Mouse (Mus musculus): ENCODE measurements around the gene Clstn2. TPM values are rescaled to one million over a fixed set of nuclear protein-coding genes. Genes with fewer than 3 reads are reported as not detected.

The Clstn2 gene
- polyA plus RNA-seq, 1 experiment from 2014 or later, result 1.3 TPM

DNA sequence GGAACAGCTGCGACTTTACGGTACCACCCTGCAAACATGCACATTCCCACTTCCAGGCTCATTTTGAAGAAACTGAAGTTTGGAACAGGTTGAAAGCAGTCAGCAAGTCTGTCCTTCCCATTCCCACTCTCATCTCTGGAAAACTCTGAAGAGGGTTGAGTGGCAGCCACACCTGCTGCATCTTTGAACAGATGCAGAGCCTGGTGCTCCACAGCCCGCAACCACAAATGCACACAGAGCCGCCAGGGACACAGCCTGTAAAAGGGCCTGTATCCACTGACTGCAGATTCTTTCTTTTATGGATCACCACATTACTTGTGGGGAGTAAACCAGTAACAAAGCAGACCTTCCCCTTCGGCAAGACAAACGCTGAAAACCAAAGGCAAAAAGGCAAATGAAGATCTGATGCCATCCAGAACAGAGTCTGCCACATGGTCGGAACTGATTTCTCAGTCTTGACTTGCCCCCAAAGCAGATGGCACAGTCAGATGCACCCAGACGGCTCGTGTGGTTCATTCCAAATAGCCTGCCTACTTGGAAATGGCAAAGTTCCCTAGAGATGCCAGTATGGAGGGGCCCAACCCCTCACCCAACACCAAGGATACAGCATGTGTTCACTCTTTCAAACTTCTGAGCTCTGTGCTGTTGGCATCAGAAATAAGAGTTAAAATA lies 394.2 kb downstream of the Clstn2 start:
- 81% methylated on average over 9 of the region's 9 CpGs for WGBS
- Histone ChIP-seq H3K9me3 (ENCODE audit: control insufficient read depth, low read length) (no peaks in the 10 kb centered on the region), H3K9ac (ENCODE audit: low read length) (no peak overlapping the region), H3K4me2 (ENCODE audit: low read depth, severe bottlenecking) (no peak overlapping the region), H3K4me3 (ENCODE audit: low read depth, low read length) (no peak overlapping the region), H3K36me3 (ENCODE audit: control insufficient read depth, insufficient read depth, low read length) (no peaks in the 10 kb centered on the region), H3K4me1 (ENCODE audit: control insufficient read depth, insufficient read depth, low read length) (no peaks in the 10 kb centered on the region), H3K27me3 (ENCODE audit: control insufficient read depth, insufficient read depth, low read length) (no peaks in the 10 kb centered on the region), H3K27ac (replicated peaks; ENCODE audit: low read depth, low read length) (no peak overlapping the region)
- no peak for DNase-seq (ENCODE audit: low spot score)
- ATAC-seq (ENCODE audit: insufficient number of reproducible peaks, low FRiP score, low TSS enrichment, low read depth), result no peak

DNA sequence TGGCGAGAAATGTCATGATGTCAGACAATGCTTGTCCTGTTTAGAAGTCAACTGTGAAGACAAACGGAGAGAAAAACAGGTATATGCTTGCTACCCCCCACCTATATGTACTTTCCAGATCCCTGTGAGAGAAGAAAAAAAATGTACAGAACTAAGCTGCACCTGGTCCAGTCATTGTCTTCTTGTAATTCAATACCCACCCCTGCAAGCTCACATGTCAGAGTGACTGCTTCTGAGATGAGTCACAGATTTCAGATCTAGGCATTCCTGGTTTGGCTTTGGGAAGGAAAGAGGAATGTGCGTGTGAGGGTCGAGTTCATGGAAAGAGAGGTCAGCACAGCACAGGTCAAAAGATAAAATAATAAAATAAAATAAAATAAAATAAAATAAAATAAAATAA lies 397.6 kb downstream of the Clstn2 start:
- Histone ChIP-seq H3K4me1 (ENCODE audit: control insufficient read depth, insufficient read depth, low read length) (no peaks in the 10 kb centered on the region), H3K9me3 (ENCODE audit: control insufficient read depth, low read length) (no peaks in the 10 kb centered on the region), H3K27me3 (ENCODE audit: control insufficient read depth, insufficient read depth, low read length) (no peaks in the 10 kb centered on the region), H3K4me2 (ENCODE audit: low read depth, severe bottlenecking) (no peak overlapping the region), H3K27ac (replicated peaks; ENCODE audit: low read depth, low read length) (no peak overlapping the region), H3K4me3 (ENCODE audit: low read depth, low read length) (no peak overlapping the region), H3K9ac (ENCODE audit: low read length) (no peak overlapping the region), H3K36me3 (ENCODE audit: control insufficient read depth, insufficient read depth, low read length) (no peaks in the 10 kb centered on the region)
- 83% methylated on average over 4 of the region's 4 CpGs for WGBS
- no peak for DNase-seq (ENCODE audit: low spot score)
- no peak for ATAC-seq (ENCODE audit: insufficient number of reproducible peaks, low FRiP score, low TSS enrichment, low read depth)

DNA sequence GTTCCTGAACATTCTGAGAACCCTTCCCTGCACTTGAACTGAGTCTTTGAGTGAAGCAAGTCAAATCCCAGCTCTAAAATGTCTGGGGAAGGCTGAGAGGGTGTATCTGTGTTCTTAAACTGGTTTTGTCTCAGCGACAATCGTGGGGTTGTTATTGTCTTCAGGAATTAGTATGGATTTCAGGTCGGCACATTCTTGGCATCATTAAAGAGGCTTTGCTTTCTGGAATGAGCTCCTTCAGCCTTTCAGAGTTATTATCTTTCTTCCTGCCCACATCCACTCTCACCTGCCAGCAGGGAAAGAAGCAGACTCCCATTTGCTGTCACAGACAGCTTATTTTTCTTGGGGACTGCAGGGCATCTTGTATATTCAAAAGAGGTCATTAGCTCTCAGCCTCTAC lies 398.1 kb downstream of the Clstn2 start:
- no peak overlapping the region for H3K4me2 ChIP-seq (ENCODE audit: low read depth, severe bottlenecking)
- no peak overlapping the region for H3K27ac ChIP-seq (replicated peaks; ENCODE audit: low read depth, low read length)
- no peaks in the 10 kb centered on the region for H3K36me3 ChIP-seq (ENCODE audit: control insufficient read depth, insufficient read depth, low read length)

DNA sequence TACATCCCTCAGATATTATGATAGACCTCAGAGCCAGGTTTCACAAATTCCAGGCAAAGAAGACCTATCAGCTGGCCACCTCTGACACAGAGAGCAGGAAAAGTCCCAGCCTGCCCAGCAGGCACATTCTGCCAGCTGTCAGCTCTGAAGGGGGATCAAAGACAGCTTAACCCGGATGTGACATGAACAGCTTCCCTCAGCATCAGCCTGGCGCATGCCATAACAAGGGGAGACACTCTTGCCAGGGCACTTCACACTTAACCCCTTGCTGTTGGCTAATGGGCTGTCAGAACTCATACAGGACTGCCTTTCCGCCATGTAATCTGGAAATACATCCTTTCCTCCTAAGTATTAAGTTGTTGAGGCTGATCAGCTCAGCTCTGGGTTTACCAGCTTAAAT lies 403.8 kb downstream of the Clstn2 start:
- H3K4me3 ChIP-seq (ENCODE audit: low read depth, low read length), result no peak overlapping the region
- H3K27ac ChIP-seq (replicated peaks; ENCODE audit: low read depth, low read length), result no peak overlapping the region
- no peaks in the 10 kb centered on the region for H3K36me3 ChIP-seq (ENCODE audit: control insufficient read depth, insufficient read depth, low read length)
- no peak overlapping the region for H3K9ac ChIP-seq (ENCODE audit: low read length)
- WGBS, result 51% methylated on average over 3 of the region's 3 CpGs
- H3K4me2 ChIP-seq (ENCODE audit: low read depth, severe bottlenecking), result no peak overlapping the region
- no peaks in the 10 kb centered on the region for H3K9me3 ChIP-seq (ENCODE audit: control insufficient read depth, low read length)
- ATAC-seq (ENCODE audit: insufficient number of reproducible peaks, low FRiP score, low TSS enrichment, low read depth), result no peak
- no peaks in the 10 kb centered on the region for H3K4me1 ChIP-seq (ENCODE audit: control insufficient read depth, insufficient read depth, low read length)
- DNase-seq (ENCODE audit: low spot score), result no peak
- no peaks in the 10 kb centered on the region for H3K27me3 ChIP-seq (ENCODE audit: control insufficient read depth, insufficient read depth, low read length)

More for the DNA sequence above, 398.1 kb downstream of the Clstn2 start:
- no peak overlapping the region for H3K4me3 ChIP-seq (ENCODE audit: low read depth, low read length)
- ATAC-seq (ENCODE audit: insufficient number of reproducible peaks, low FRiP score, low TSS enrichment, low read depth), result no peak
- H3K9ac ChIP-seq (ENCODE audit: low read length), result no peak overlapping the region
- H3K4me1 ChIP-seq (ENCODE audit: control insufficient read depth, insufficient read depth, low read length), result no peaks in the 10 kb centered on the region
- no peaks in the 10 kb centered on the region for H3K27me3 ChIP-seq (ENCODE audit: control insufficient read depth, insufficient read depth, low read length)
- no peak for DNase-seq (ENCODE audit: low spot score)
- no peaks in the 10 kb centered on the region for H3K9me3 ChIP-seq (ENCODE audit: control insufficient read depth, low read length)
- WGBS, result 82% methylated on average over 3 of the region's 3 CpGs

DNA sequence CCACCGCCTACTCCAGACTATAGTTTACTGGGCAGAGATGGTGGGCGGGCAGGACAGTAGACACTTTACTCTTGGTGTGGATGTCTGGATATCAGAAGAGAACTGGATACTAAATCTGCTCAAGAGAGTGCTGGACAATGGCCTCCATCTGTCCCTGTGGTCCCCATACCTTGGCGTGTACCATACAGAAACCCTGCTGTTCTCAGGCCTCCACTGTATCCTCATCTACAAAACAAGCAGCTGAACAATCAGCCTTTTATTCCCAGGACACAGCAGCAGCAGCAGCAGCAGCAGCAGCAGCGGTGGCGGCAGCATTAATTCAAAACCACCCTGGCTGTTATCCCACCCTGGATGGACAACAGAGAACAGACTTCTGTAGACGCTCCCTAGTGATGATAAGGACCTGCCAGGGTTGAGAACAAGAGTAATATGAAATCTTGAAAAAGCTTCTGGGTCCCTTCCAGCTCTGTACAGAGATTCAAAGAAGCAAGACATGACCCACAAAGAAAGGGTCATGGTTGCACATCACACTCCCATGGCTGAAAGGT lies 404.5 kb downstream of the Clstn2 start:
- Histone ChIP-seq H3K4me1 (ENCODE audit: control insufficient read depth, insufficient read depth, low read length) (no peaks in the 10 kb centered on the region), H3K27ac (replicated peaks; ENCODE audit: low read depth, low read length) (no peak overlapping the region), H3K9me3 (ENCODE audit: control insufficient read depth, low read length) (no peaks in the 10 kb centered on the region), H3K27me3 (ENCODE audit: control insufficient read depth, insufficient read depth, low read length) (no peaks in the 10 kb centered on the region), H3K4me2 (ENCODE audit: low read depth, severe bottlenecking) (no peak overlapping the region), H3K36me3 (ENCODE audit: control insufficient read depth, insufficient read depth, low read length) (no peaks in the 10 kb centered on the region), H3K4me3 (ENCODE audit: low read depth, low read length) (no peak overlapping the region), H3K9ac (ENCODE audit: low read length) (no peak overlapping the region)
- ATAC-seq (ENCODE audit: insufficient number of reproducible peaks, low FRiP score, low TSS enrichment, low read depth) (no peak), DNase-seq (ENCODE audit: low spot score) (no peak)
- WGBS, result 80% methylated on average over 6 of the region's 6 CpGs

DNA sequence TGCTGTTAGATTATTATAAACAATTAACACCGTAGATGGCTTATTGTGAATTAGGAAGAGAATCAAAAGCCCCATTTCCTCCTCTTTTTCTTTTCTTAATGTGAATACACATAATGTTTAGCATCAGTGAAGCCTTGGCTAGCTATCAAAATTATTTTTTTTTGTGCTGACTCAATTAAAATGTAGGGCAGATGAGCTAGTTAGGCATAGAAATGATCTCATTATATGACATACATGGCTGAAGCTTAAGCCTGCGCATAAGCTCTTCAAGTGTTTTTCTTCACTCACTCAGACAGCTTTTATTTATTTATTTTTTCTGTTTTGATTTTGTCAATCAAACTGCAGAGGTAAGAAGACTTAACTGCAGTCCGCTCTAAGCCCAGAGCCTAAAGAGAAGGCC lies 405.1 kb downstream of the Clstn2 start:
- no peak for DNase-seq (ENCODE audit: low spot score)

DNA sequence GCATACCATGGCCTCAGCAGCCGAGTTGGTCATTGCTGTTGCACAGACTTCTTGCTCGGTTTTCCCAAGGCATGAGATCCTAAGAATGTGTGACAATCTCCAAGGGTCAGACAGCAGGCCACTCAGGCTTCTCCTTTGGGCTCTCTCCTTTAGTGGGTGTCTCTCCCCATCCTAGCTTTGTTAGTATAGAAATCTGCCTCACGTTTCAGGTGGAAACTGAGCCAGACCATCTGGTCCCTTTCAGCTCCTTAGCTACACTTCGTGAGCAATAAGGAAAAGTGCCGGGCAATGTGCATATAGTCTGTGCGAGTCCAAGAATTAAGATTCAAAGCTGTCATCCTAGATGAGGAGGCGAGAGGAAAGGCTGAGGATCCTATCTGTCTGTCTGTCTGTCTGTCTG lies 422.4 kb downstream of the Clstn2 start:
- Histone ChIP-seq H3K27me3 (ENCODE audit: control insufficient read depth, insufficient read depth, low read length) (no peaks in the 10 kb centered on the region), H3K9ac (ENCODE audit: low read length) (no peak overlapping the region), H3K4me1 (ENCODE audit: control insufficient read depth, insufficient read depth, low read length) (no peaks in the 10 kb centered on the region), H3K4me2 (ENCODE audit: low read depth, severe bottlenecking) (no peak overlapping the region), H3K9me3 (ENCODE audit: control insufficient read depth, low read length) (no peaks in the 10 kb centered on the region), H3K27ac (replicated peaks; ENCODE audit: low read depth, low read length) (no peak overlapping the region), H3K4me3 (ENCODE audit: low read depth, low read length) (no peak overlapping the region), H3K36me3 (ENCODE audit: control insufficient read depth, insufficient read depth, low read length) (no peaks in the 10 kb centered on the region)
- WGBS, result 80% methylated on average over 7 of the region's 7 CpGs
- ATAC-seq (ENCODE audit: insufficient number of reproducible peaks, low FRiP score, low TSS enrichment, low read depth), result no peak
- no peak for DNase-seq (ENCODE audit: low spot score)

More for the DNA sequence above, 405.1 kb downstream of the Clstn2 start:
- Histone ChIP-seq H3K4me1 (ENCODE audit: control insufficient read depth, insufficient read depth, low read length) (no peaks in the 10 kb centered on the region), H3K4me3 (ENCODE audit: low read depth, low read length) (no peak overlapping the region), H3K9ac (ENCODE audit: low read length) (no peak overlapping the region), H3K4me2 (ENCODE audit: low read depth, severe bottlenecking) (no peak overlapping the region), H3K27ac (replicated peaks; ENCODE audit: low read depth, low read length) (no peak overlapping the region), H3K27me3 (ENCODE audit: control insufficient read depth, insufficient read depth, low read length) (no peaks in the 10 kb centered on the region), H3K9me3 (ENCODE audit: control insufficient read depth, low read length) (no peaks in the 10 kb centered on the region), H3K36me3 (ENCODE audit: control insufficient read depth, insufficient read depth, low read length) (no peaks in the 10 kb centered on the region)
- WGBS, result 93% methylated on average over 3 of the region's 3 CpGs
- ATAC-seq (ENCODE audit: insufficient number of reproducible peaks, low FRiP score, low TSS enrichment, low read depth), result no peak

DNA sequence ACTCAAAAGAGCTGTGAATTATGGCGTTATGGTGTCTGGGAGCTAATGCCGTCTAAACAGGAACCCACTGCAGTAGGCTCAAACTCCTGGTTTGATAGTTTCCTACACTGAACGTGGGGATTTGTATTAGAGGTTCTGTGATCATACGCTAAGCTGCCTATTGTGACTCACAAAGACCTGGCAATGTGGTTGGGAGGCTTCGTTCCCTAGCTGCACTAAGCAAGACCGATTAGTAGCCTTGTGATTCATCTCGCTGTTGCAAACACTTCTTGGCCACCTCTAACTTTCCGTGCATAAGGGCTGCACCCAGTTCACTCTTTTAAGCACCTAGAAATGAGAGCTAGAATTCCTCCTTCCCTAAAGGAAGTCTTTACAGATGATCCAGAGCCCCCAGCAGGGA lies 429.3 kb downstream of the Clstn2 start:
- Histone ChIP-seq H3K27me3 (ENCODE audit: control insufficient read depth, insufficient read depth, low read length) (no peaks in the 10 kb centered on the region), H3K9me3 (ENCODE audit: control insufficient read depth, low read length) (no peaks in the 10 kb centered on the region), H3K4me1 (ENCODE audit: control insufficient read depth, insufficient read depth, low read length) (no peaks in the 10 kb centered on the region), H3K27ac (replicated peaks; ENCODE audit: low read depth, low read length) (no peak overlapping the region), H3K4me3 (ENCODE audit: low read depth, low read length) (no peak overlapping the region), H3K4me2 (ENCODE audit: low read depth, severe bottlenecking) (no peak overlapping the region), H3K36me3 (ENCODE audit: control insufficient read depth, insufficient read depth, low read length) (no peaks in the 10 kb centered on the region), H3K9ac (ENCODE audit: low read length) (no peak overlapping the region)
- ATAC-seq (ENCODE audit: insufficient number of reproducible peaks, low FRiP score, low TSS enrichment, low read depth) (no peak), DNase-seq (ENCODE audit: low spot score) (no peak)
- WGBS, result 80% methylated on average over 8 of the region's 8 CpGs

DNA sequence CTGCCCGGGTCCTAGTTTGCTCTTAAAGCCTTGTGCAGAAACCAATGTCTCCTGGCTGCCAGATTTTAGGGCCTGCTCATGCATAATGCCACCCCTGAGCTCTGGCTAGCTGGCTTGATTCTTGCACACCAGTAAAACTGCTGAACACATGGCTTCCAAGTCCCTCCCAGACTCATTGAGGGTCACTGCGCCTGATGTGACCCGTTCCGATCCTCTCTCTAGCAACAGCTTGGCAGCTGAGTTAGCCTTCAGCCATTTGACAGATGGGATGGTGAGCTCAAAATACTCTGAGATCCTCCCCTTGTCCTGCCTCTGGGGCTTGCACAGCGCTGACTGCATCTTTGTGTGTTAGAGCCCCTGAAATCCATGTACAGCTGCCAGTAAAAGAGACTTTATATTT lies 430.5 kb downstream of the Clstn2 start:
- Histone ChIP-seq H3K36me3 (ENCODE audit: control insufficient read depth, insufficient read depth, low read length) (no peaks in the 10 kb centered on the region), H3K27me3 (ENCODE audit: control insufficient read depth, insufficient read depth, low read length) (no peaks in the 10 kb centered on the region), H3K4me1 (ENCODE audit: control insufficient read depth, insufficient read depth, low read length) (no peaks in the 10 kb centered on the region), H3K4me3 (ENCODE audit: low read depth, low read length) (no peak overlapping the region), H3K27ac (replicated peaks; ENCODE audit: low read depth, low read length) (no peak overlapping the region), H3K9ac (ENCODE audit: low read length) (no peak overlapping the region), H3K4me2 (ENCODE audit: low read depth, severe bottlenecking) (no peak overlapping the region), H3K9me3 (ENCODE audit: control insufficient read depth, low read length) (no peaks in the 10 kb centered on the region)
- ATAC-seq (ENCODE audit: insufficient number of reproducible peaks, low FRiP score, low TSS enrichment, low read depth), result no peak
- DNase-seq (ENCODE audit: low spot score), result no peak
- 65% methylated on average over 5 of the region's 5 CpGs for WGBS

Measured in limb, embryonic 11.5 days (tissue).